Mouse (Mus musculus) limb, embryonic 11.5 days (tissue): ENCODE data around the gene Lcmt1. TPM values are rescaled to one million over a fixed set of nuclear protein-coding genes. Genes with fewer than 3 reads are reported as not detected.

Source experiments
- ATAC-seq: fragments of 200-750 bp; cut with Nextera tagmentation; 2 replicates; pipeline ENCODE4 v1.8.0; 2017; ENCODE audit warnings: low read depth; ENCODE audit not compliant: insufficient number of reproducible peaks, low FRiP score, low TSS enrichment
- DNase-seq: peaks from one replicate; pipeline ENCODE4 v3.0.0-alpha.2; 2015; ENCODE audit warnings: low spot score
- H3K27ac ChIP-seq: fragments of 300-500 bp; sonication (generic); replicated peaks from 2 replicates; pipeline ENCODE4 v1.5.1; 2014; ENCODE audit warnings: low read depth, mild to moderate bottlenecking, low read length
- H3K27me3 ChIP-seq: fragments of 300-500 bp; sonication (generic); 2 replicates; pipeline ENCODE4 v1.6.1; 2014; ENCODE audit warnings: mild to moderate bottlenecking, low read length, mixed read lengths; ENCODE audit not compliant: control insufficient read depth, insufficient read depth
- H3K36me3 ChIP-seq: fragments of 300-500 bp; sonication (generic); 2 replicates; pipeline ENCODE4 v1.6.1; 2014; ENCODE audit warnings: mild to moderate bottlenecking, low read length, moderate library complexity, mixed read lengths; ENCODE audit not compliant: control insufficient read depth, insufficient read depth
- H3K4me1 ChIP-seq: fragments of 300-500 bp; sonication (generic); 2 replicates; pipeline ENCODE4 v1.6.1; 2014; ENCODE audit warnings: low read length, mixed read lengths; ENCODE audit not compliant: control insufficient read depth, insufficient read depth
- H3K4me2 ChIP-seq: fragments of 300-500 bp; sonication (generic); 2 replicates; pipeline ENCODE4 v1.6.1; 2014; ENCODE audit warnings: low read depth, mild to moderate bottlenecking, moderate library complexity; ENCODE audit not compliant: severe bottlenecking
- H3K4me3 ChIP-seq: fragments of 300-500 bp; sonication (generic); 2 replicates; pipeline ENCODE4 v1.5.1; 2014; ENCODE audit warnings: low read depth, low read length
- H3K9ac ChIP-seq: fragments of 300-500 bp; sonication (generic); 2 replicates; pipeline ENCODE4 v1.6.1; 2014; ENCODE audit warnings: mild to moderate bottlenecking, low read length
- H3K9me3 ChIP-seq: fragments of 300-500 bp; sonication (generic); 2 replicates; pipeline ENCODE4 v1.6.1; 2016; ENCODE audit warnings: low read length; ENCODE audit not compliant: control insufficient read depth
- WGBS: fragments of 180-500 bp; shearing (Covaris S2); extraction: QIAGEN DNeasy Blood & Tissue Kit; methylation state at CpG from one replicate; pipeline ENCODE4 v1.1.7; 2014; 5-methylcytosine and 5-hydroxymethylcytosine counted together
- polyA plus RNA-seq: library from polyadenylated mRNA; unstranded; fragments of >200 nt; fragmentation: Nextera tagmentation; extraction: Ambion mirVana; gene quantifications from 2 replicates; pipeline ENCODE4 v1.2.1, GENCODE M21; 2014

The Lcmt1 gene
- polyA plus RNA-seq, 1 experiment from 2014 or later: 60.7 TPM

DNA sequence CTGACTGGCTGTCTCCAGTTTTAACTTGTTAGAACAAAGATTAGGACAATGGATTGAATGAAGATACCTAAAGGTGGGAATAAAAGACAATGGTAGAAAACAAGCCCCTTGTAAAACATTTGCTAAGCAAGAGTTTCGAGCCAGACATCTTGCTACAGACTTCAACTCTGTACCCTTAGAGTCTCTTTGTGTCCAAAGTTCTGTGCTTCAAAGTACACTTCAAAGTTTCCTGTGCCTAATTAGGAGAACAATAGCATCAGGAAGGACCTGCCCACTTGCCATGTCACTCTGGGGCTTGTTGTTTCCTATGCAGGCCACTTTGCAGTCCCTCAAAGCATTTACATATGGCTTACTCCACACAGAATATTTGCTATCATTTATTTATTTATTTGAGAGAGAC, 33.3 kb upstream of the Lcmt1 start:
- Histone ChIP-seq H3K9me3 (no peaks in the 10 kb centered on the region), H3K4me1 (no peaks in the 10 kb centered on the region), H3K27ac (no peak overlapping the region), H3K9ac (no peak overlapping the region), H3K4me2 (no peak overlapping the region), H3K4me3 (no peak overlapping the region), H3K36me3 (0 out of 2 replicates have a peak, but pooled peaks cover 3% of the 10 kb centered on the region), H3K27me3 (no peaks in the 10 kb centered on the region)
- DNase-seq: no peak
- ATAC-seq: no peak
- WGBS: 76% methylated on average over 1 of the region's 1 CpGs

GRCm38 (mm10) chr7:123338351-123338750, 31.2 kb upstream of the Lcmt1 start:
- no peaks in the 10 kb centered on the region for H3K4me1 ChIP-seq
- no peak for ATAC-seq
- no peak for DNase-seq
- WGBS: 50% methylated on average over 8 of the region's 8 CpGs
- no peak overlapping the region for H3K4me3 ChIP-seq
- no peak overlapping the region for H3K4me2 ChIP-seq
- H3K27me3 ChIP-seq: no peaks in the 10 kb centered on the region
- H3K9me3 ChIP-seq: no peaks in the 10 kb centered on the region
- H3K27ac ChIP-seq: no peak overlapping the region
- no peak overlapping the region for H3K9ac ChIP-seq
- H3K36me3 ChIP-seq: 0 out of 2 replicates have a peak, but pooled peaks cover 3% of the 10 kb centered on the region

DNA sequence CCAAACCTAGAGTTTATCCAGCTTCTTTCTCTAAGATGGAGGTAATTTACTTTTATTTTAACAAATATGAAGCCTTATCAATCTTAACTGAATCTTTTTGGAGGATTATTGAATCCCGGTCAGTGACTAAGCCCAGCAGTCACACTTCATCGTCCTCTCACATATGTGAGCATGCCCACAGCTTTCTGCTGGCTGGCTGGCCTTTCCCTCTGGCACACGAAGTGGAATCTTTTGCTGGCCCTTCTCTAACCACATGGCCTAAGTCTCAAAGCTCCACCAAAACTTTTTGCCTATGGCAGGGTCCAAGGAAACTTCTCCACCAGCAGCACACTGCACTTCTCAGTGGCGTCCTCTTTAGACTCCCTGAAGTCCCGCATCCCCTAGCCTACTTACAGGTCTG, 27.7 kb upstream of the Lcmt1 start:
- Histone ChIP-seq H3K9ac (no peak overlapping the region), H3K4me3 (no peak overlapping the region), H3K27me3 (no peaks in the 10 kb centered on the region), H3K27ac (no peak overlapping the region), H3K4me2 (no peak overlapping the region), H3K4me1 (no peaks in the 10 kb centered on the region), H3K36me3 (no peaks in the 10 kb centered on the region), H3K9me3 (no peaks in the 10 kb centered on the region)
- no peak for ATAC-seq
- 78% methylated on average over 5 of the region's 5 CpGs for WGBS
- DNase-seq: no peak

- H3K27ac ChIP-seq: no peak overlapping the region
- no peaks in the 10 kb centered on the region for H3K9me3 ChIP-seq
- ATAC-seq: no peak
- H3K9ac ChIP-seq: no peak overlapping the region
- no peak overlapping the region for H3K4me2 ChIP-seq
- no peaks in the 10 kb centered on the region for H3K27me3 ChIP-seq
- H3K4me3 ChIP-seq: no peak overlapping the region
- no peak for DNase-seq
- 89% methylated on average over 5 of the region's 5 CpGs for WGBS
- no peaks in the 10 kb centered on the region for H3K4me1 ChIP-seq
- H3K36me3 ChIP-seq: no peaks in the 10 kb centered on the region
Measured at GRCm38 (mm10) chr7:123344079-123344780, 25.4 kb upstream of the Lcmt1 start.

GRCm38 (mm10) chr7:123345041-123345544, 24.5 kb upstream of the Lcmt1 start:
- Histone ChIP-seq H3K4me3 (no peak overlapping the region), H3K27me3 (no peaks in the 10 kb centered on the region), H3K9ac (no peak overlapping the region), H3K4me1 (no peaks in the 10 kb centered on the region), H3K9me3 (no peaks in the 10 kb centered on the region), H3K4me2 (no peak overlapping the region), H3K27ac (no peak overlapping the region), H3K36me3 (no peaks in the 10 kb centered on the region)
- ATAC-seq: no peak
- WGBS: 73% methylated on average over 3 of the region's 3 CpGs
- no peak for DNase-seq

- no peak overlapping the region for H3K4me3 ChIP-seq
- ATAC-seq: no peak
- H3K36me3 ChIP-seq: no peaks in the 10 kb centered on the region
- H3K9ac ChIP-seq: no peak overlapping the region
- H3K9me3 ChIP-seq: no peaks in the 10 kb centered on the region
- no peaks in the 10 kb centered on the region for H3K27me3 ChIP-seq
- no peak overlapping the region for H3K27ac ChIP-seq
- H3K4me2 ChIP-seq: no peak overlapping the region
- WGBS: 87% methylated on average over 7 of the region's 7 CpGs
- DNase-seq: no peak
- no peaks in the 10 kb centered on the region for H3K4me1 ChIP-seq
Measured at GRCm38 (mm10) chr7:123346631-123347290, 22.8 kb upstream of the Lcmt1 start.

DNA sequence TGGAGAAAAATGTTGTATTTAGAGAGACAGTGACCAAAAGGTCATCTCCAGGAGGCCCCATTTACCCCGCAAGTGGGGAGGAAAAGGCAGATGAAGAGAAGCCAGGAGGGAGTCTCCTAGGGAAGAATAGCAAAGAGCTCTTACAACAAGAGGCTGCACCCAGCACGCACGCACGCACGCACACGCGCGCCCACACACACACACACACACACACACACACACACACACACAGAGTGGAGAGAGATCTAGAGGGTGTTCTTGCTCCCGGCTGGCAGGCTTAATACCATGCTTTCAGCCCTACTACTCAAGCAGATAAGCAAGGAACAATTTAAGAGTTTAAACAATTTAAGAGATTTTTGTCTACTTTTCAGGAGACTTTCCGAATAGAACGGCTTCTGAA, 19.8 kb upstream of the Lcmt1 start:
- H3K9me3 ChIP-seq: no peaks in the 10 kb centered on the region
- DNase-seq (no peak), ATAC-seq (no peak)
- H3K4me3 ChIP-seq: no peak overlapping the region
- no peaks in the 10 kb centered on the region for H3K4me1 ChIP-seq
- H3K27ac ChIP-seq: no peak overlapping the region
- no peak overlapping the region for H3K9ac ChIP-seq
- no peaks in the 10 kb centered on the region for H3K27me3 ChIP-seq
- no peak overlapping the region for H3K4me2 ChIP-seq
- no peaks in the 10 kb centered on the region for H3K36me3 ChIP-seq
- 87% methylated on average over 11 of the region's 11 CpGs for WGBS

DNA sequence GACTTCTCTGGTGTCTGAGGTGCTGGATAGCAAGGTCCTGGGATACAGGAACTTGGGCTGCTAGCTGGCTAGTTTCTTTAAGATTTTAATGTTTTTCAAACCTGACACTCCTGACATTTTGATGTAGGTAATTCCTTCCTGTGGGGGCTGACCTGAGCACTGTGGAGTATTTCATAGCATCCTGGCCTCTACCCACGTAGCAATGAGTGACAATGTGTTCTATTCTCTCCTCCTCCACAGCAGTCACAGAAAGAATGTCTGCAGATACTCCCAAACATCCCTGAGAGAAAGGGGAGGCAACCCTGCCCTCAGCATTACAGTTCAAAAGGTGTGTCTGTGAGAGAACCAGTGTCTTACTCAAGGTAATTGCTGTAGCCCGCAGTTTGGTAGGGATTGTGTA, 19.3 kb upstream of the Lcmt1 start:
- DNase-seq (no peak), ATAC-seq (no peak)
- Histone ChIP-seq H3K4me2 (no peak overlapping the region), H3K36me3 (no peaks in the 10 kb centered on the region), H3K9me3 (no peaks in the 10 kb centered on the region), H3K9ac (no peak overlapping the region), H3K4me3 (no peak overlapping the region), H3K27ac (no peak overlapping the region), H3K27me3 (no peaks in the 10 kb centered on the region), H3K4me1 (no peaks in the 10 kb centered on the region)
- WGBS: 65% methylated on average over 2 of the region's 2 CpGs
